Mouse (Mus musculus) liver, adult (tissue): ENCODE data around the gene Prickle3.

Experiments
- GATA4 ChIP-seq: IDR thresholded peaks from 2 replicates; pipeline ENCODE4 v1.6.1; 2014; ENCODE audit warnings: mild to moderate bottlenecking, low read length; ENCODE audit not compliant: insufficient replicate concordance

The Prickle3 gene

DNA sequence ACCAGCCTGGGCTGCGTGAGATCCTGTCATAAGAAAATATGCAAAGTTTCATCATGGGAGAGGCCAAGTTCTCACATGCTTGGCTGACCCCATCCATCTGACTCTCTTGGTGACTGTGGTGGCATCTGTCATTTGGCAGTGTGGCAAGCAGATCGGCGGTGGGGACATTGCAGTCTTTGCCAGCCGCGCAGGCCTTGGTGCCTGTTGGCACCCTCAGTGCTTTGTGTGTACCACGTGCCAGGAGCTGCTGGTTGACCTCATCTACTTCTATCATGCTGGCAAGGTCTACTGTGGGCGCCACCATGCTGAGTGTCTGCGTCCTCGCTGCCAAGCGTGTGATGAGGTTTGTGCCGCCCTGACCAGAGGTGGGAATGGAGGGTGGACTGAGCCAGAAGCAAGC lies 7.7 kb downstream of the Prickle3 start:
- no peak for TF ChIP-seq GATA4

- no peak for TF ChIP-seq GATA4
Measured at GRCm38 (mm10) chrX:7665739-7666502, 8.9 kb downstream of the Prickle3 start.

GRCm38 (mm10) chrX:7670390-7670881 lies 13.4 kb downstream of the Prickle3 start:
- no peak for TF ChIP-seq GATA4

DNA sequence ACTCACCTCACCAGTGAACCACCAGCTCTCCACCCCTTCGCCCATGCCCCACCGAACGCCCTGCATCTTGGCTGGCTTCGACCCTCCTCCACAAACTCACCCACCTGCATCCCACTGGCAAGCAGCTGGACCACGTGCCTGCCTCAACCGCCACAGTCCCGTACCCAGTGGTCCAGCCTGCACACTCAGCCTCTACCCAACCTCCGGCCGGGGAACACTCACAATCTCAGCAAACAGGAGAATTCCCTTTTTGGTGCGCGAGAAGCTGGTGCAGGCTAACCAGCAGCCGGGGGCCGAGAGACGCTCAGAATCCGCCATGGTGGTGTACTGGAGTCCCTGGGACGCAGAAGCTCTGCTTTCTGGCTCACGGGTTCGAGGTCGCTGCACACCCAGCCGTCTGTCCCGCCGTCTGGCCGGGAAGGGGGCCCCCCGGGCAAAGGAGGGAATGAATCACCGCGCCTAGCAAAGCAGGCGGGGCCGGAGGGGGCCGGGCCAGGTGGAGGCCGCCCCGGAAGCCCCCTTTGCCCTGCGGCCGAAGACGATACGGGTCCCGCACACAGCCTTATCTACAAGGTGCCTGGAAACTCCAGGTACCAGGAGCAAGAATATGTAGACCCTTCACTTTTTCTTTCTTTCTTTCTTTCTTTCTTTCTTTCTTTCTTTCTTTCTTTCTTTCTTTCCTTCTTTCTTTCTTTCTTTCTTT lies 14.0 kb downstream of the Prickle3 start, which contains the start of gene Plp2:
Gene Plp2, minus strand, starts transcription at position 470 of the 703 bp plus-strand sequence.
- TF ChIP-seq GATA4: no peak

DNA sequence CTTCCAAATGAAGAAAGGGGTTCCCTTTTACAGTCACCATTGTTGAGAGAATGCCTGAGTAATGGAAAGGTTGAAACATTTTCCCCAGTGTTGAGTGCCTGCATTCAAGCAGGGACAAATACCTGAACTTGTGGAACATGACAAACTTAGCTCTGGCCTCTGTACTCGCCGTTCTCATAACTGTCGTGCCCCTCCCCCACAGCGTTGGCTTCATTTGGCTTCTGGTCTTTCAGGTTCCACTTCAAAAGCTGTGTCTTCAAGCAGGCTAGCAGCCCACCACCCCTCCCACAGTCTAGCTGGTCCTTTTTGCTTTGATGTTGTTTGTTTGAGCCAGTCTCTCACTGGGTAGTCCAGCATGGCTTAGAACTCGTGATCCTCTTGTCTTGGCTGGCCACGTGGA lies 15.7 kb downstream of the Prickle3 start:
- TF ChIP-seq GATA4: no peak

DNA sequence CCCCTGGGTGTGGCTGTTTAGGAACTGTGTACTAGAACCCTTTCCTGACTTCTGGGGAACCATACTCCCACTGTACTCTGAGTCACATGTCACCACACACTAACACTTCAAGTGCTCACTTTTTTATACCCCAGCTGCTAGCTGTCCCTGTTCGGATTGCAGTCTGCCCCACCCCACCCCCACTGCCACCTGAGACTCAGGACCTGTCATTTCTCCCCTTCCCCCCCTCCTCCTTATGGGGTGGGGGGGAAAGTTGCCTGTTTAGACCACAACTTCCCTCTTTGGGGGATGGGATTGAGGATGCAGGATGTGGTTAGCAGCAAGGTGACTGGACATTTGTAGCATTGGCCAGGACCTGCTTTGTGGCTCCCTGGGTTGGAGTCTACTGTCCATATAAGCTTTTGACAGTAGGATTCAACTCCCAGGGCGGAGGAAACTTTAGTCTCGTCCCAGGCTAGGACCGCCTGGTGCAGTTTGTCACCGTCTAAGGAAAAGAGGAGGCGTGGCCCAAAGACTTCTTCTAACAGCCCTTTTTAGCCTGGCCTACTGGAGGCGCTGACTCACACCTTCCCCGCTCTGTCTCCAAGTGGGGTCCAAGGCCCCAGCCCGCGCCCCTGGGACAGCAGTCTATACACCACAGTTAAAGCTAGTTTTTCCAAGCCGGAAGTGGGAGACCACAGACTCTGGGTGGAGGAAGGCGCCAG lies 16.7 kb downstream of the Prickle3 start:
- no peak for TF ChIP-seq GATA4

DNA sequence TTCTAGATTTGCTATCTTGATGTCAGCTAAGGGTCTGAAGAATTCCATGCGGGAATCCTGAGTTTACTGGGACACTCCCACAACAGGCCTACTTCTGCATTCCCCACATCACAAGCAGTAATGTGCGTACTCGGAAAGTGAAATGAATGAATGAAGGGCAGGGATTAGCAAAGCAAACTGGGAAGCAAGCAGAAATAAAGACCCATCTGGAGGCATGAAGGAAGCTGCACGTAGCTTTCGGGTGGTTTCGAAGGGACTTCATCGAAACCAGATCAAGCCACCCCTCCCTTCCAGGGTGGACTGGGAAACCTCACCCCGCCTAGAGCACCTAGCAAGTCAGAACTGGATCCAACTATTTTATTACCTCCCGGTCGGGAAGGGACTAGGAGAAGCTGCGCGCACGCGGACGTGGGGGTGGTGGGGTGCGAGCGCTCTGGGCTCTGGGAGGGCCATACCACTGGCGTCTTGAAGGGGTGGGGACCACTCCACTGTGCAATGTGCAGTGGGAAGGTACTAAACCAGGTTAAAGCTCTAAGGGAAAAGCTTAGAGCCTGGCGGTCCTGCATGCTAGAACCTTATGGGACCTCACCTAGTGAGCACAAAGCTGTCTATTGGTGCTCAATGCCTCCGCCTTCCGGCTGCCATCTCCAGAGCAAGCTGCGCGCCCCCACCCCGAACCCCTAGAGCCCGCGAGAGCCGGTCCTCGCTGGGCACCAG lies 17.4 kb downstream of the Prickle3 start:
- TF ChIP-seq GATA4: no peak

- TF ChIP-seq GATA4: no peak
Measured at GRCm38 (mm10) chrX:7675001-7675380, 17.9 kb downstream of the Prickle3 start.

DNA sequence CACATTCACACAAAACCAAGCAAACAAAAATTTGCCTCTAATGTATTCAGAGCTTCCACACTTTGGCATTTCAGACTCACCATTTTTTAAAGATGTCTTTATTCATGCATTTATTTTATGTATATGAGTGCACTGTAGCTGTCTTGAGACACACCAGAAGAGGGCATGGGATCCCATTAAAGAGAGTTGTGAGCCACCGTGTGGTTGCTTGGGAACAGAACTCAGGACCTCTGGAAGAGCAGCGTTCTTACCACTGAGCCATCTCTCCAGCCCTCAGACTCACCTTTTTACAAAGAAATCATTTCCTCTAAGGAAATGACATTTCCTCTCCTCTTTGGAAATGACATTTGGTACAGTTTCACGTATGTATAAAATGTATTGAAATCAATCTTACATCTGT lies 21.9 kb downstream of the Prickle3 start:
- no peak for TF ChIP-seq GATA4

DNA sequence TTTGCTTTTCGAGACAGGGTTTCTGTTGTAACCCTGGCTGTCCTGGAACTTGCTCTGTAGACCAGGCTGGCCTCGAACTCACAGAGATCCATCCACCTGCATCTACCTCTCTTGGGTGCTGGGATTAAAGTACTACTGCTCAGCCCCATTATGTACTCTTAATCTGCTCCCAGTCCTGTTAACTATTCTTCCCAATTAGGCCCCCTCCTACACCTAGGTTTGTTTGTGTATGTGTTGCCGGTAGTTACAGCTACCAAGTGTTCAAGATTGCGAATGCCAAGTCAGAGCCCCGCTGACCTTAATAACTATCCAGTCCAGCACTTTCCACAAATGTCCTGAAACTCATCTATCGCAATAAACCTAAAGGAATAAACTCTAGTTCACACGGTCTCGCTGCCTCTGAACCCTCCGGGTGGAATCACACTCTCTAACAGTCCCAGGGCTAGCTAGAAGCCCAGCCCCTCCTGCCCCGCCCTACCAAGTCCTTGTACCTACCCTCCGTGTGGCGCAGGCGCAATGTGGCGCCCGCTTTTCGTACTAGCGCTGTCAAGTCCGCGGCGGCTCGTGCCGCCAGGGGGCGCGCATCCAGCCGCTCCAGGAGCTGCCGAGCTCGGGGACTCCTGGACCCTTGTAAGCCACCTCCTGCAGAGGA lies 22.5 kb downstream of the Prickle3 start:
- TF ChIP-seq GATA4: no peak

GRCm38 (mm10) chrX:7680057-7680412 lies 23.0 kb downstream of the Prickle3 start:
- no peak for TF ChIP-seq GATA4

- no peak for TF ChIP-seq GATA4
Measured at GRCm38 (mm10) chrX:7680864-7681263, 23.8 kb downstream of the Prickle3 start, which contains the start of gene Magix. TSS of gene Magix (minus strand) at chrX:7681251.

DNA sequence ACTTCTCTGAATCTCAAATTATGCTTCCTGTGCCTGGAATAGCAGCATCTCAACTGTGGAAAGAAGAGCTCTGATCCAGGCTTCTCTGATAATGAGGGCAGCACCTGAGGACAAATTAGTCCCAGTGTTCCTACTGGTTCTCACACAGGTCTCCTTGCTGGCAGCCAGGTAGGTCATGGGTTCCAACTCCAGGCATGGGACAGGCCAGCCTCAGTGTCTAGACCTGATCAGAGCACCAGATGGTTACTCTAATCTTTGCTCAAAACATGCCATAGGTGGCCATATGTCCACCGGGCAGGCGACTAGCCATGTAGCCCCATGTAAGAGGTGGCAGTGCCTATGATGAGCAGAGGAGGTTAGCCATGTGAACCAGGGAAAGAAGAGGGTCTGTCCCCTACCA lies 31.3 kb downstream of the Prickle3 start:
- no peak for TF ChIP-seq GATA4

DNA sequence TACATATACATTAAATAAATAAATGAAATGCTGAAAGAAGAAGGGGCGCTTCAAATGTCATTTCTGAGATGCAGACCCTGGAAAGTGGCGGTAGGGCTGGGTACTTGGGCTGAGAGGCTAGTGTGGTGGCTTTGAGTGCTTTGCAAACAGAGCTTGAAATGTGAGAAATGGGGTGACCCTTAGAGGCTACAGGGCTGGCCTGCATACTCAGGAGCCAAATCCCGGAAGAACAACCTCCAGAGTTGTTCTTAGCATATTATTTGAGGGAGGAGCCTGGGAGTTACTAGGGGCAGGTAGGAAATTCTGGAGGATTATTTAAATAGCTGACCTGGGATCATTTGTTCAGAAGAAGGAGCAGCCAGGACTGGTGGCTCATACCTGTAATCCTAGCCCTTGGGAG lies 33.4 kb downstream of the Prickle3 start:
- TF ChIP-seq GATA4: no peak

DNA sequence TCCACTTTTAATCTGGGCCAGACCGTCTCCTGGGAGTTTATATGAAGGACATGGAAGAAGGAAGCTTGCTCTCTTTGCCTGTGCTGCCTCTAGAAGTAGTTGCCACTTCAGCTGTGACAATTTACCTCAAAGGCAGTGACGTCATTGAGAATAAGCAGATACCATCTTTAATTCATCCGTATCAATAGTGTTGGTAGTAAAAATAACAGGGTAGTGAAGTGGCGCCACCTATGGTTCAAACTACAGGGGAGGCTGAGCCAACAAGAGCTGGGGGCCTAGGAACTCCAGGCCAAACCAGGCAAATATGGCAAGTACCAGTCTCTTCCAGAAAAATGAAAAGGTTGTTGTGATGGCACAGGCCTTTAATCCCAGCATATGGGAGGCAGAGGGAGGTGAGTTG lies 35.8 kb downstream of the Prickle3 start:
- no peak for TF ChIP-seq GATA4
